Mouse (Mus musculus): ENCODE measurements around the gene Cars. TPM values are rescaled to one million over a fixed set of nuclear protein-coding genes. Genes with fewer than 3 reads are reported as not detected.

Cars gene
- total and polyA plus RNA-seq, 2 experiments from 2014 or later: 35.4 to 65.4 TPM

DNA sequence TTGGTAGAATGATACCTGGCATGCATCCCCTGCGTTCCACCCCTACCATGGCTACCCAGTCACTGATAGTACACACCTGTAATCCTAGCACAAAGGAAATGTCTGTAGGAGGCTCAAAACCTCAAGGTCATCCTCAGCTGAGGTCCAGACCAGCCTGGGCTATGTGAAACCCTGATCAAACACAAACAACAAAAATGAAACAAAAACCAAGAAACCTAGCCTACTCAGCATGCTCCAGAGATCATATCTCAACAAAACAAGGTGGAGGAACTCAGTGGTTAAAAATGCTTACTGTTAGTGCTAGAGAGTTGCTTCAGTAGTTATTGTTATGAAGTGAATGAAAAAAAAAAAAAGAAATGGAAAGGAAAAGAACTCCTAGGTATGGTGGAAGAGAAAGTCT is 28.6 kb upstream of the Cars start, which contains the start of gene Tnfrsf26:
Gene Tnfrsf26 (minus strand): TSS at position 183 of the 400 bp plus-strand sequence.
- WGBS: 92% methylated on average over 1 of the region's 1 CpGs
- H3K4me1 ChIP-seq (ENCODE audit: insufficient read depth, low read length): no peaks in the 10 kb centered on the region
- no peak within 1 kb of the TSS for H3K4me3 ChIP-seq (ENCODE audit: low read length)
- no peak within 1 kb of the TSS for H3K4me2 ChIP-seq (ENCODE audit: low read depth, low read length)
- no peak within 1 kb of the TSS for H3K27ac ChIP-seq
- no peak for TF ChIP-seq CTCF (IDR thresholded peaks at IDR 0.05; ENCODE audit: low read depth)
- H3K27me3 ChIP-seq (ENCODE audit: insufficient read depth, low read length): no peaks in the 10 kb centered on the region
- no peak for DNase-seq (ENCODE audit: low spot score)
- no peaks in the 10 kb centered on the region for H3K36me3 ChIP-seq (ENCODE audit: insufficient read depth, low read length)
- H3K9ac ChIP-seq (replicated peaks; ENCODE audit: low read length): no peak within 1 kb of the TSS
- ATAC-seq: no peak
- H3K9me3 ChIP-seq (ENCODE audit: low read length): no peaks in the 10 kb centered on the region

DNA sequence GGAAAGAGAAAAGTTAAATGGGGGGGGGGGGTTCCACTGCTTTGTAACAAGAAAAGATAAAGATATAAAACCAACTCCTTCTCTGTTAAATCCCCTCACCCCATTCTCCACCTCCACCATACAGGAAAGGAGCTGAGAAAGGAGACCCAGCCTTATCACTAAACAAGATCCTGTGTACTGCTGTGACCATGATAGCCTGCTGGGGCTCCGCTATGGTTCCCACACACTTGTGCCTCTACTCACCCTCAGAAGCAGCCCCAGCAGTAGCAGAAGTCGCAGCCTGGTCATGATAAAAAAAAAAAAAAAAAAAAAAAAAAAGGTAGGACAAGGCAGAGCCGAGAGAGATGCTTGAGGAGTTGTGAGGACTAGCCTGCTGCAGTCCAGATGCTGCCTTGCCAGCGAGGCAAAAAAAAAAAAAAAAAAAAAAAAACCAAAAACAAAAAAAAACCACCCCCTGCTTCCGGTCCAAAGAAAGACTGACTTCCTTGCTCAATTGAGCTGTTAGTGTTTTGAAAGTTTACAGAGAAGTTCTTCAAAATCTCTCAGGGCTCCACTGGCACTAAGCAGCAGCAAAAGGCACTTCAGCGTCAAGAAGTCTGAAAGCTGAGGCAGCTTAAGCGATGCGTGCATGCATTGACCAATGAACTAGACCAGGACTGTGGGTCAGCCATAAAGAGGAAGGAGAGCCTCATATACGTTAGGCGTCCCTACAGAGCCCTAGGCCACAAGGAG is 27.8 kb upstream of the Cars start:
- ATAC-seq: no peak
- Histone ChIP-seq H3K27ac (no peak overlapping the region), H3K36me3 (ENCODE audit: insufficient read depth, low read length) (no peaks in the 10 kb centered on the region), H3K4me3 (ENCODE audit: low read length) (no peak overlapping the region), H3K9me3 (ENCODE audit: low read length) (no peaks in the 10 kb centered on the region), H3K4me2 (ENCODE audit: low read depth, low read length) (no peak overlapping the region), H3K4me1 (ENCODE audit: insufficient read depth, low read length) (no peaks in the 10 kb centered on the region), H3K9ac (replicated peaks; ENCODE audit: low read length) (no peak overlapping the region), H3K27me3 (ENCODE audit: insufficient read depth, low read length) (no peaks in the 10 kb centered on the region)
- 65% methylated on average over 10 of the region's 10 CpGs for WGBS
- no peak for TF ChIP-seq CTCF (IDR thresholded peaks at IDR 0.05; ENCODE audit: low read depth)
- DNase-seq (ENCODE audit: low spot score): no peak

DNA sequence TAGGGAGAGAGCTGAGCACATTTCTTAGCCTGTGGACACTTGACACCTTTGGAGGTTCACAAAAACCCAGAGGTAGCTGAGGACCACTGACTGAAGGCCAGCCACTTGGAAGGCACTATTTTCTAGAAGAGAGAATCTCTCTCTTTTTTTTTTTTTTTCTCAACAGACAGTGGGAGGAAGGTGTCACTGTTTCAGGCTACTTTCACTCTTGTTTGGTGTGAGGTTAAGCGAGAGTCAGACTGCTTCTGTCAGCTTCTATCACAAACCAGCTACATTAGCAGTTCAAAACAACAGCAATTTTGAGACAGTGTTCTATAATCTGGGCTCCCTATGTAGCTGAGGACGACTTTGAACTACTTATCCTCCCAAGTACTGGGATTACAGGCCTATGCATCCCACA is 26.3 kb upstream of the Cars start:
- Histone ChIP-seq H3K27me3 (ENCODE audit: insufficient read depth, low read length) (no peaks in the 10 kb centered on the region), H3K9ac (replicated peaks; ENCODE audit: low read length) (no peak overlapping the region), H3K36me3 (ENCODE audit: insufficient read depth, low read length) (no peaks in the 10 kb centered on the region), H3K4me1 (ENCODE audit: insufficient read depth, low read length) (no peaks in the 10 kb centered on the region), H3K4me2 (ENCODE audit: low read depth, low read length) (no peak overlapping the region), H3K27ac (no peak overlapping the region), H3K9me3 (ENCODE audit: low read length) (no peaks in the 10 kb centered on the region), H3K4me3 (ENCODE audit: low read length) (no peak overlapping the region)
- no peak for TF ChIP-seq CTCF (IDR thresholded peaks at IDR 0.05; ENCODE audit: low read depth)
- DNase-seq (ENCODE audit: low spot score) (no peak), ATAC-seq (no peak)
- WGBS: 69% methylated on average over 2 of the region's 2 CpGs

- ATAC-seq (no peak), DNase-seq (ENCODE audit: low spot score) (no peak)
- no peak overlapping the region for H3K4me2 ChIP-seq (ENCODE audit: low read depth, low read length)
- no peaks in the 10 kb centered on the region for H3K4me1 ChIP-seq (ENCODE audit: insufficient read depth, low read length)
- WGBS: 72% methylated on average over 5 of the region's 5 CpGs
- no peaks in the 10 kb centered on the region for H3K36me3 ChIP-seq (ENCODE audit: insufficient read depth, low read length)
- no peak overlapping the region for H3K9ac ChIP-seq (replicated peaks; ENCODE audit: low read length)
- H3K4me3 ChIP-seq (ENCODE audit: low read length): no peak overlapping the region
- H3K9me3 ChIP-seq (ENCODE audit: low read length): no peaks in the 10 kb centered on the region
- no peak overlapping the region for H3K27ac ChIP-seq
- no peak for TF ChIP-seq CTCF (IDR thresholded peaks at IDR 0.05; ENCODE audit: low read depth)
- H3K27me3 ChIP-seq (ENCODE audit: insufficient read depth, low read length): no peaks in the 10 kb centered on the region
Measured at GRCm38 (mm10) chr7:143625151-143625550, 25.3 kb upstream of the Cars start.

GRCm38 (mm10) chr7:143624561-143624960 is 24.7 kb upstream of the Cars start:
- no peaks in the 10 kb centered on the region for H3K4me1 ChIP-seq (ENCODE audit: insufficient read depth, low read length)
- H3K9me3 ChIP-seq (ENCODE audit: low read length): no peaks in the 10 kb centered on the region
- ATAC-seq (no peak), DNase-seq (ENCODE audit: low spot score) (no peak)
- no peak overlapping the region for H3K4me3 ChIP-seq (ENCODE audit: low read length)
- H3K36me3 ChIP-seq (ENCODE audit: insufficient read depth, low read length): no peaks in the 10 kb centered on the region
- no peaks in the 10 kb centered on the region for H3K27me3 ChIP-seq (ENCODE audit: insufficient read depth, low read length)
- no peak overlapping the region for H3K4me2 ChIP-seq (ENCODE audit: low read depth, low read length)
- H3K9ac ChIP-seq (replicated peaks; ENCODE audit: low read length): no peak overlapping the region
- 76% methylated on average over 3 of the region's 3 CpGs for WGBS
- no peak overlapping the region for H3K27ac ChIP-seq
- no peak for TF ChIP-seq CTCF (IDR thresholded peaks at IDR 0.05; ENCODE audit: low read depth)

GRCm38 (mm10) chr7:143620951-143621350 is 21.1 kb upstream of the Cars start:
- H3K27me3 ChIP-seq (ENCODE audit: insufficient read depth, low read length): no peaks in the 10 kb centered on the region
- no peak overlapping the region for H3K4me3 ChIP-seq (ENCODE audit: low read length)
- H3K4me1 ChIP-seq (ENCODE audit: insufficient read depth, low read length): no peaks in the 10 kb centered on the region
- H3K4me2 ChIP-seq (ENCODE audit: low read depth, low read length): no peak overlapping the region
- DNase-seq (ENCODE audit: low spot score) (no peak), ATAC-seq (no peak)
- WGBS: 48% methylated on average over 1 of the region's 1 CpGs
- H3K9ac ChIP-seq (replicated peaks; ENCODE audit: low read length): no peak overlapping the region
- no peaks in the 10 kb centered on the region for H3K36me3 ChIP-seq (ENCODE audit: insufficient read depth, low read length)
- no peaks in the 10 kb centered on the region for H3K9me3 ChIP-seq (ENCODE audit: low read length)
- no peak for TF ChIP-seq CTCF (IDR thresholded peaks at IDR 0.05; ENCODE audit: low read depth)
- no peak overlapping the region for H3K27ac ChIP-seq

- WGBS: 61% methylated on average over 9 of the region's 9 CpGs
Measured at GRCm38 (mm10) chr7:143614404-143615135, 14.7 kb upstream of the Cars start.

More at GRCm38 (mm10) chr7:143614404-143615135, 14.7 kb upstream of the Cars start:
- Histone ChIP-seq H3K36me3 (ENCODE audit: insufficient read depth, low read length) (no peaks in the 10 kb centered on the region), H3K4me3 (ENCODE audit: low read length) (no peak overlapping the region), H3K4me1 (ENCODE audit: insufficient read depth, low read length) (no peaks in the 10 kb centered on the region), H3K4me2 (ENCODE audit: low read depth, low read length) (no peak overlapping the region), H3K9me3 (ENCODE audit: low read length) (no peaks in the 10 kb centered on the region), H3K27ac (no peak overlapping the region), H3K27me3 (ENCODE audit: insufficient read depth, low read length) (no peaks in the 10 kb centered on the region), H3K9ac (replicated peaks; ENCODE audit: low read length) (no peak overlapping the region)
- no peak for TF ChIP-seq CTCF (IDR thresholded peaks at IDR 0.05; ENCODE audit: low read depth)
- DNase-seq (ENCODE audit: low spot score): no peak
- ATAC-seq: no peak

All from hindbrain, postnatal 0 days (tissue).